Mouse (Mus musculus) lung, embryonic 16.5 days (tissue): ENCODE measurements around the gene BC034090. TPM values are rescaled to one million over a fixed set of nuclear protein-coding genes. Genes with fewer than 3 reads are reported as not detected.

Source experiments
- ATAC-seq: fragments of 200-750 bp; cut with Nextera tagmentation; 2 replicates; pipeline ENCODE4 v1.8.0; 2017; ENCODE audit warnings: low read depth, mild to moderate bottlenecking, moderate library complexity
- H3K27ac ChIP-seq: fragments of 300-500 bp; sonication (generic); 2 replicates; pipeline ENCODE4 v1.5.1; 2014; ENCODE audit warnings: mild to moderate bottlenecking, control low read depth, low read length
- H3K27me3 ChIP-seq: fragments of 300-500 bp; sonication (generic); 2 replicates; pipeline ENCODE4 v1.6.1; 2014; ENCODE audit warnings: low read depth, low read length, mixed read lengths; ENCODE audit not compliant: control insufficient read depth, insufficient read depth
- H3K36me3 ChIP-seq: fragments of 300-500 bp; sonication (generic); 2 replicates; pipeline ENCODE4 v1.6.1; 2014; ENCODE audit warnings: low read length; ENCODE audit not compliant: control insufficient read depth, insufficient read depth
- H3K4me1 ChIP-seq: fragments of 300-500 bp; sonication (generic); replicated peaks from 2 replicates; pipeline ENCODE4 v1.6.1; 2014; ENCODE audit warnings: low read length, mixed read lengths; ENCODE audit not compliant: control insufficient read depth, insufficient read depth
- H3K4me2 ChIP-seq: fragments of 300-500 bp; sonication (generic); 2 replicates; pipeline ENCODE4 v1.6.1; 2014; ENCODE audit warnings: low read depth, low read length, control low read depth
- H3K4me3 ChIP-seq: fragments of 300-500 bp; sonication (generic); 2 replicates; pipeline ENCODE4 v1.5.1; 2014; ENCODE audit warnings: mild to moderate bottlenecking, low read length, control low read depth
- H3K9ac ChIP-seq: fragments of 300-500 bp; sonication (generic); 2 replicates; pipeline ENCODE4 v1.6.1; 2014; ENCODE audit warnings: low read length, control low read depth
- H3K9me3 ChIP-seq: fragments of 300-500 bp; sonication (generic); 2 replicates; pipeline ENCODE4 v1.6.1; 2016; ENCODE audit warnings: low read length; ENCODE audit not compliant: control insufficient read depth
- WGBS: fragments of 180-500 bp; shearing (Covaris S2); extraction: QIAGEN DNeasy Blood & Tissue Kit; methylation state at CpG from one replicate; pipeline ENCODE4 v1.1.7; 2014; 5-methylcytosine and 5-hydroxymethylcytosine counted together
- polyA plus RNA-seq: library from polyadenylated mRNA; unstranded; fragments of >200 nt; fragmentation: Nextera tagmentation; extraction: Ambion mirVana; gene quantifications from 2 replicates; pipeline ENCODE4 v1.2.1, GENCODE M21; 2015

Gene BC034090
- polyA plus RNA-seq, 1 experiment from 2014 or later: 4.4 TPM

GRCm38 (mm10) chr1:155169935-155170334 is 74.3 kb downstream of the BC034090 start:
- H3K4me3 ChIP-seq: no peak overlapping the region
- H3K4me1 ChIP-seq: peaks cover 3% of the 10 kb centered on the region
- no peaks in the 10 kb centered on the region for H3K36me3 ChIP-seq
- peak; percentile 89 for ATAC-seq
- no peak overlapping the region for H3K9ac ChIP-seq
- H3K27ac ChIP-seq: no peak overlapping the region
- H3K4me2 ChIP-seq: no peak overlapping the region
- H3K9me3 ChIP-seq: no peaks in the 10 kb centered on the region
- H3K27me3 ChIP-seq: no peaks in the 10 kb centered on the region

DNA sequence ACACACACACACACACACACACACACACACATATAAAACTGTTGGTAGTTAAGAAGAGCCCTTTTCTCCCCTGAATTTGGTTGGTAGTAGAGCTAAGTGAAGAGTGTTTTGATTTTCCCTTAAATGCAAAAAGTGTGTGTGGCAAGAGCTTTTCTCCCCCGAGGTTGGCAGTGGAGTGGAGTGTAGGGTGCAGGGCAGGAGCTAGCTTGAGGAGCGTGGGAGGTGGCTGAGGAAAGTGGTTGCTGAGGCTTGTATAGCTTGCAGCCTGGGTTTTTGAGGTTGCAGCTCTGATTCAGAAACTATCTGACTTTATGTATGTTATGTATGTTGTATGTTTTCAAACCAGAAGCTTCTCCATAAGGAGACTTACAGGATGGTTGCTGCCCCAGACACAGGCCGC is 76.8 kb downstream of the BC034090 start:
- no peaks in the 10 kb centered on the region for H3K9me3 ChIP-seq
- H3K36me3 ChIP-seq: no peaks in the 10 kb centered on the region
- no peaks in the 10 kb centered on the region for H3K27me3 ChIP-seq
- 73% methylated on average over 3 of the region's 3 CpGs for WGBS
- no peak overlapping the region for H3K4me2 ChIP-seq
- no peak overlapping the region for H3K27ac ChIP-seq
- no peak for ATAC-seq
- H3K9ac ChIP-seq: no peak overlapping the region
- no peak overlapping the region for H3K4me3 ChIP-seq
- H3K4me1 ChIP-seq: peaks cover 3% of the 10 kb centered on the region

Other genes with a start within 250 kb of the BC034090 start
- 4.3 and 4.5 TPM in 2 replicates for gene Ier5, start 144.8 kb downstream of the BC034090 start, polyA plus RNA-seq
- 13.9 and 14.0 TPM in 2 replicates for gene Mr1, start 97.6 kb downstream of the BC034090 start, polyA plus RNA-seq
- 72.8 and 75.5 TPM in 2 replicates for gene Stx6, start 85.7 kb downstream of the BC034090 start, polyA plus RNA-seq
- gene Xpr1, start 173.0 kb upstream of the BC034090 start, polyA plus RNA-seq: 7.5 and 8.0 TPM in 2 replicates